ENCODE assay signal across 9 mouse cellular contexts in genomic region chr8:120666807-120667470, GRCm38 (mm10). TPM values are rescaled to one million over a fixed set of nuclear protein-coding genes. Genes with fewer than 3 reads are reported as not detected.
DNase-seq lines count a peak whose midpoint lies in the region; ATAC-seq and TF ChIP-seq lines count a peak whose summit lies in the region.
"Had no signal": no experiment of that assay in that cellular context is flagged by ENCODE, and none has a peak within 500 bp of the region (broad histone marks: within the 10 kb centered on the region; RNA-seq: fewer than 3 reads in every experiment).

No protein-coding gene starts in this region.

- H3K4me2 ChIP-seq in lung, embryonic 14.5 days = peak overlapping the region; percentile 94
- peak overlapping the region; percentile 93 for H3K4me2 ChIP-seq in neural tube, embryonic 13.5 days

- no peak for TF ChIP-seq POLR2A in cortical plate, adult 2 months (IDR thresholded peaks at IDR 0.05; ENCODE audit: extremely low read depth, insufficient read depth, low read length)

- H3K9ac ChIP-seq in lung, embryonic 14.5 days = peak overlapping the region; percentile 96
- H3K9ac ChIP-seq in neural tube, embryonic 13.5 days = peak overlapping the region; percentile 88

- peaks cover 15% of the 10 kb centered on the region; the same call in 1 of the 2 replicates for H3K4me1 ChIP-seq in lung, embryonic 14.5 days (ENCODE audit: insufficient read depth)
- H3K4me1 ChIP-seq in cortical plate, adult 2 months (ENCODE audit: control insufficient read depth, insufficient read depth, low read length) = peaks cover 2% of the 10 kb centered on the region; the same call in 1 of the 2 replicates
- peaks cover 69% of the 10 kb centered on the region for H3K4me1 ChIP-seq in neural tube, embryonic 13.5 days (replicated peaks)

- no peak for TF ChIP-seq CTCF in lung, embryonic 14.5 days (IDR thresholded peaks at IDR 0.05; ENCODE audit: low read depth)
- no peak for TF ChIP-seq CTCF in cortical plate, adult 2 months (IDR thresholded peaks at IDR 0.05; ENCODE audit: extremely low read depth, insufficient read depth, low read length)

- peak overlapping the region; percentile 87 for H3K27ac ChIP-seq in lung, embryonic 14.5 days (ENCODE audit: low read depth)
- no peak overlapping the region for H3K27ac ChIP-seq in cortical plate, adult 2 months (ENCODE audit: insufficient read depth, low read length)
- H3K27ac ChIP-seq in neural tube, embryonic 13.5 days (replicated peaks) = 0 out of 2 replicates have a peak overlapping the region, but pooled peaks have one; percentile 89

- 2% methylated on average over 17 of the region's 17 CpGs for WGBS in lung, embryonic 14.5 days
- 2% methylated on average over 17 of the region's 17 CpGs for WGBS in neural tube, embryonic 13.5 days

- H3K9me3 ChIP-seq in lung, embryonic 14.5 days (ENCODE audit: low read depth, low read length) = no peaks in the 10 kb centered on the region
- no peaks in the 10 kb centered on the region for H3K9me3 ChIP-seq in neural tube, embryonic 13.5 days

- no peaks in the 10 kb centered on the region for H3K27me3 ChIP-seq in lung, embryonic 14.5 days (ENCODE audit: insufficient read depth, low read length)
- H3K27me3 ChIP-seq in neural tube, embryonic 13.5 days = no peaks in the 10 kb centered on the region

- ATAC-seq in lung, embryonic 14.5 days (ENCODE audit: insufficient read depth) = no peak
- no peak for ATAC-seq in neural tube, embryonic 13.5 days (ENCODE audit: low read depth)

- peak overlapping the region; percentile 97 for H3K4me3 ChIP-seq in lung, embryonic 14.5 days (ENCODE audit: low read depth, low read length)
- H3K4me3 ChIP-seq in cortical plate, adult 2 months (ENCODE audit: insufficient read depth, low read length) = peak overlapping the region; percentile 78
- H3K4me3 ChIP-seq in neural tube, embryonic 13.5 days = peak overlapping the region; percentile 95

- DNase-seq in lung, embryonic 14.5 days = peak; percentile 37
- DNase-seq in lung, postnatal 14 days = no peak
- DNase-seq in induced T-regulatory cell, adult 2 months (ENCODE audit: low read depth) = peak; percentile 51
- DNase-seq in left cerebral cortex, adult 8-10 months (ENCODE audit: low spot score in 2 of 2) = no peak
- no peak for DNase-seq in spleen, postnatal 14 days (ENCODE audit: low spot score in 2 of 2)
- no peak for DNase-seq in layer of hippocampus, adult 9-10 months (ENCODE audit: low spot score)

- H3K36me3 ChIP-seq in lung, embryonic 14.5 days (ENCODE audit: insufficient read depth) = peaks cover 26% of the 10 kb centered on the region
- peaks cover 23% of the 10 kb centered on the region for H3K36me3 ChIP-seq in neural tube, embryonic 13.5 days

RNA-seq across cellular contexts. Expression of gene Gm27021, which starts 0.9 kb away (rescaled TPM):
- polyA plus RNA-seq in lung, embryonic 14.5 days (2014; fragmentation: Nextera tagmentation; extraction: Ambion mirVana) = 2.6 and 5.0 TPM in 2 replicates
- polyA plus RNA-seq in cortical plate, adult 2 months (2012; rRNA removed) = 1.5 and 1.9 TPM in 2 replicates
- polyA plus RNA-seq in neural tube, embryonic 13.5 days (2015; fragmentation: Nextera tagmentation; extraction: Ambion mirVana) = 5.5 and 7.3 TPM in 2 replicates
- 1 to 10 TPM in 1 of 4 experiments, under 1 TPM in 1, not detected in 2; 0.62 to 1.2 TPM for total RNA-seq in left cerebral cortex, adult 8-10 months (2022)
- total RNA-seq: hematopoietic stem cell, adult 5-6 weeks had no signal

RNA-seq across cellular contexts. Expression of gene Cox4i1, which starts 1.1 kb away (rescaled TPM):
- polyA plus RNA-seq in lung, embryonic 14.5 days (2014; fragmentation: Nextera tagmentation; extraction: Ambion mirVana) = 941 and 956 TPM in 2 replicates
- 2,189 and 2,300 TPM in 2 replicates for polyA plus RNA-seq in cortical plate, adult 2 months (2012; rRNA removed)
- polyA plus RNA-seq in neural tube, embryonic 13.5 days (2015; fragmentation: Nextera tagmentation; extraction: Ambion mirVana) = 1,233 and 1,242 TPM in 2 replicates
- 1,000 to 10,000 TPM; 1,070 to 1,158 (median 1,126) TPM for total RNA-seq in left cerebral cortex, adult 8-10 months (2022)

RNA-seq across cellular contexts. Expression of gene Emc8, which starts 1.4 kb away (rescaled TPM):
- polyA plus RNA-seq in lung, embryonic 14.5 days (2014; fragmentation: Nextera tagmentation; extraction: Ambion mirVana) = 289 and 315 TPM in 2 replicates
- 51.2 and 52.1 TPM in 2 replicates for polyA plus RNA-seq in cortical plate, adult 2 months (2012; rRNA removed)
- polyA plus RNA-seq in neural tube, embryonic 13.5 days (2015; fragmentation: Nextera tagmentation; extraction: Ambion mirVana) = 147 and 149 TPM in 2 replicates
- total RNA-seq in left cerebral cortex, adult 8-10 months (2022) = 10 to 100 TPM; 60.5 to 72.0 (median 69.4) TPM

RNA-seq across cellular contexts. Expression of gene 1190005I06Rik, which starts 19.5 kb away (rescaled TPM):
- polyA plus RNA-seq in lung, embryonic 14.5 days (2014; fragmentation: Nextera tagmentation; extraction: Ambion mirVana) = 3.1 and 5.1 TPM in 2 replicates
- 10.8 and 11.0 TPM in 2 replicates for polyA plus RNA-seq in cortical plate, adult 2 months (2012; rRNA removed)
- 6.9 and 7.8 TPM in 2 replicates for polyA plus RNA-seq in neural tube, embryonic 13.5 days (2015; fragmentation: Nextera tagmentation; extraction: Ambion mirVana)
- 10 to 100 TPM; 11.8 to 16.6 (median 14.4) TPM for total RNA-seq in left cerebral cortex, adult 8-10 months (2022)
- total RNA-seq: hematopoietic stem cell, adult 5-6 weeks had no signal

Comparison
In these comparisons a context has a peak if more than half of its experiments do, and no peak if none do; other contexts are left out.
1. DNase-seq: peak in lung, embryonic 14.5 days (single experiment) and induced T-regulatory cell, adult 2 months (single experiment); none in lung, postnatal 14 days (single experiment), left cerebral cortex, adult 8-10 months (0 of 2), spleen, postnatal 14 days (0 of 2) and layer of hippocampus, adult 9-10 months (single experiment).
2. Peak in every context shown above with its lines, with median percentiles within 50 percentile points of each other: H3K4me3 ChIP-seq.